Mouse (Mus musculus) midbrain, embryonic 15.5 days (tissue): ENCODE results near the gene Pafah2. TPM values are rescaled to one million over a fixed set of nuclear protein-coding genes. Genes with fewer than 3 reads are reported as not detected.

ENCODE experiments used
- ATAC-seq: fragments of 200-750 bp; cut with Nextera tagmentation; replicated peaks from 2 replicates; pipeline ENCODE4 v1.8.0; 2017; ENCODE audit warnings: moderate TSS enrichment
- H3K27ac ChIP-seq: fragments of 300-500 bp; sonication (generic); 2 replicates; pipeline ENCODE4 v1.5.1; 2015; ENCODE audit warnings: mild to moderate bottlenecking, inconsistent platforms
- H3K27me3 ChIP-seq: fragments of 300-500 bp; sonication (generic); replicated peaks from 2 replicates; pipeline ENCODE4 v1.6.1; 2015; ENCODE audit warnings: inconsistent platforms
- H3K36me3 ChIP-seq: fragments of 300-500 bp; sonication (generic); replicated peaks from 2 replicates; pipeline ENCODE4 v1.6.1; 2015; ENCODE audit warnings: inconsistent platforms
- H3K4me1 ChIP-seq: fragments of 300-500 bp; sonication (generic); 2 replicates; pipeline ENCODE4 v1.6.1; 2015; ENCODE audit warnings: inconsistent platforms
- H3K4me2 ChIP-seq: fragments of 300-500 bp; sonication (generic); 2 replicates; pipeline ENCODE4 v1.6.1; 2015; ENCODE audit warnings: inconsistent platforms, mild to moderate bottlenecking, moderate library complexity
- H3K4me3 ChIP-seq: fragments of 300-500 bp; sonication (generic); 2 replicates; pipeline ENCODE4 v1.5.1; 2015; ENCODE audit warnings: mild to moderate bottlenecking, inconsistent platforms
- H3K9ac ChIP-seq: fragments of 300-500 bp; sonication (generic); 2 replicates; pipeline ENCODE4 v1.6.1; 2015; ENCODE audit warnings: mild to moderate bottlenecking, inconsistent platforms
- H3K9me3 ChIP-seq: fragments of 300-500 bp; sonication (generic); 2 replicates; pipeline ENCODE4 v1.6.1; 2016; ENCODE audit warnings: inconsistent platforms
- WGBS: fragments of 180-500 bp; shearing (Covaris S2); methylation state at CpG from one replicate; pipeline ENCODE4 v1.1.7; 2015; ENCODE audit warnings: mixed read lengths; 5-methylcytosine and 5-hydroxymethylcytosine counted together
- polyA plus RNA-seq: library from polyadenylated mRNA; unstranded; fragments of >200 nt; fragmentation: Nextera tagmentation; extraction: Ambion mirVana; gene quantifications from 2 replicates; pipeline ENCODE4 v1.2.1, GENCODE M21; 2015

The Pafah2 gene
- 7.7 and 8.0 TPM in 2 replicates for polyA plus RNA-seq

DNA sequence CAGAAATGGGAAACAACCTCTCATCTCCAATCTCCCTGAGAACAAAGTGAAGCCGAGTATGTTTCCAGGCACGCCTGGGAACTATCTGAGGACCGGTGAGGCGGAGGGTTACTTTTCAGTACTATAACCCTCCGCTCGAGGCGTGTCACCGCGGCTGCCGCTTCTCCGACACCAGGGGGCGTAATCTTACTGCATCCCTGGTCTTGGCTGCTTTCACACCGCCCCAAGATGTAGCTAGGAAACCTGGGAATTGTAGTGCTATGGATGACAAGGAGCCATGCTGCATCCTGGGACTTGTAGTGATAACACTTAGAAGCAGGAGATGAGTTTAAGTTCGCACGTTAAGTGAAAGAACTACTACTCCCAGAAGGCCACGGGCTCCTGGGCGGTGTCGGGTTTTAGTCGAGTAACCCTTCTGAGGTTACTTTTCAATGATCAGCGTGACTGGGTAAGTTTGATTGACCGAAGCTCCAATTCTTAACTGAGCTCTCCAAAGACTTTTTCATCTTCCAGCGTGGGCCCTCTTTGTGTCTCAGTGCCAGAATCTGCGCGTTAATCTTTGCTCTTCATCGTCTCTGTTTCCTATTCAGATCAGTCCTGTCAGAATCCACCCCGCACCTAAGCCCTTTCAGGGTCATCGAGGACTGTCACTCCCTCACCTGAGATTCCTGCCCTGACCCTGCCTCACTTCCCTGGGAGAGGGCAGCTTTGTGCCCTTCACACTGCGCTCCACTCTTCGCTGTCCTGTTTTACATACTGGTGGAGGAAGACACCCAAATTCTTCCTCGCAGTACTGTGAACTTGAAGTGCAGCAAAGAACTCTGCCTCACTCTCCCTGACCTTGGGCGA, at the start of gene Pafah2:
Gene Pafah2 (plus strand): TSS at position 344 of the 849 bp plus-strand sequence.
- Histone ChIP-seq H3K9ac (peak within 1 kb of the TSS; percentile 58), H3K9me3 (no peaks in the 10 kb centered on the region), H3K4me1 (peaks cover 36% of the 10 kb centered on the region), H3K27ac (peak within 1 kb of the TSS; percentile 89), H3K36me3 (no peaks in the 10 kb centered on the region), H3K4me2 (peak within 1 kb of the TSS; percentile 90), H3K4me3 (peak within 1 kb of the TSS; percentile 51), H3K27me3 (no peaks in the 10 kb centered on the region)
- ATAC-seq: peak; percentile 97
- WGBS: under 1% methylated on average over 31 of the region's 31 CpGs

GRCm38 (mm10) chr4:134348078-134348477, 48.0 kb upstream of the Pafah2 start:
- 75% methylated on average over 11 of the region's 11 CpGs for WGBS
- Histone ChIP-seq H3K4me2 (no peak overlapping the region), H3K27ac (no peak overlapping the region), H3K36me3 (no peaks in the 10 kb centered on the region), H3K27me3 (peaks cover 25% of the 10 kb centered on the region), H3K4me1 (peaks cover 4% of the 10 kb centered on the region), H3K9ac (no peak overlapping the region), H3K9me3 (no peaks in the 10 kb centered on the region), H3K4me3 (no peak overlapping the region)
- no peak for ATAC-seq

GRCm38 (mm10) chr4:134348545-134348944, 47.6 kb upstream of the Pafah2 start:
- Histone ChIP-seq H3K36me3 (no peaks in the 10 kb centered on the region), H3K4me1 (no peaks in the 10 kb centered on the region), H3K27me3 (peaks cover 21% of the 10 kb centered on the region), H3K27ac (no peak overlapping the region), H3K4me3 (no peak overlapping the region), H3K9me3 (no peaks in the 10 kb centered on the region), H3K4me2 (no peak overlapping the region), H3K9ac (no peak overlapping the region)
- WGBS: 89% methylated on average over 5 of the region's 5 CpGs
- no peak for ATAC-seq

DNA sequence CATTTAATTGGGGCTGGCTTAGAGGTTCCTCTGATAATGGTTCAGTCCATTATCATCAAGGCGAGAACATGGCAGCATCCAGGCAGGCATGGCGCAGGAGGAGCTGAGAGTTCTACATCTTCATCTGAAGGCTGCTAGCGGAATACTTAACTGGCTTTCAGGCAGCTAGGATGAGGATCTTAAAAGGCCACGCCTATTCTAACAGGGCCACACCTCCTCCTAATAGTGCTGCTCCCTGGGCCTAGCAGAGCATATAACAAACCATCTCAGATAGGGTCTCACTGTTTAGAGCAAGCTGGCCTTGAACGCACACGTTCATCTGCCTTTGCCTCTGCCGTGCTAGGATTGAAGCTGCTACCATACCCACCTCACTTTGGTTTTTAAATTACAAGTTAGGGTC, 46.3 kb upstream of the Pafah2 start:
- Histone ChIP-seq H3K27ac (no peak overlapping the region), H3K4me1 (no peaks in the 10 kb centered on the region), H3K9me3 (no peaks in the 10 kb centered on the region), H3K9ac (no peak overlapping the region), H3K4me3 (no peak overlapping the region), H3K36me3 (no peaks in the 10 kb centered on the region), H3K27me3 (peaks cover 11% of the 10 kb centered on the region; the same call in 1 of the 2 replicates), H3K4me2 (no peak overlapping the region)
- 87% methylated on average over 7 of the region's 7 CpGs for WGBS
- no peak for ATAC-seq

- no peak overlapping the region for H3K4me3 ChIP-seq
- H3K9me3 ChIP-seq: no peaks in the 10 kb centered on the region
- ATAC-seq: no peak
- H3K9ac ChIP-seq: no peak overlapping the region
- H3K36me3 ChIP-seq: no peaks in the 10 kb centered on the region
- peaks cover 6% of the 10 kb centered on the region; the same call in 1 of the 2 replicates for H3K27me3 ChIP-seq
- WGBS: 85% methylated on average over 6 of the region's 6 CpGs
- no peak overlapping the region for H3K27ac ChIP-seq
- H3K4me2 ChIP-seq: no peak overlapping the region
- no peaks in the 10 kb centered on the region for H3K4me1 ChIP-seq
These were observed 45.5 kb upstream of the Pafah2 start for GRCm38 (mm10) chr4:134350641-134351040.

- Histone ChIP-seq H3K4me1 (no peaks in the 10 kb centered on the region), H3K4me2 (no peak overlapping the region), H3K9ac (no peak overlapping the region), H3K4me3 (no peak overlapping the region), H3K27ac (no peak overlapping the region), H3K36me3 (no peaks in the 10 kb centered on the region), H3K27me3 (0 out of 2 replicates have a peak, but pooled peaks cover under 1% of the 10 kb centered on the region), H3K9me3 (no peaks in the 10 kb centered on the region)
- WGBS: 49% methylated on average over 18 of the region's 18 CpGs
- no peak for ATAC-seq
These were observed 44.5 kb upstream of the Pafah2 start for GRCm38 (mm10) chr4:134351329-134352260.

GRCm38 (mm10) chr4:134352261-134352707, 43.8 kb upstream of the Pafah2 start:
- Histone ChIP-seq H3K4me3 (no peak overlapping the region), H3K4me2 (no peak overlapping the region), H3K36me3 (no peaks in the 10 kb centered on the region), H3K27me3 (no peaks in the 10 kb centered on the region), H3K9me3 (no peaks in the 10 kb centered on the region), H3K27ac (no peak overlapping the region), H3K4me1 (peaks cover 4% of the 10 kb centered on the region; the same call in 1 of the 2 replicates), H3K9ac (no peak overlapping the region)
- WGBS: 61% methylated on average over 12 of the region's 12 CpGs
- no peak for ATAC-seq

- no peak overlapping the region for H3K27ac ChIP-seq
- H3K36me3 ChIP-seq: no peaks in the 10 kb centered on the region
- 78% methylated on average over 7 of the region's 7 CpGs for WGBS
- H3K9ac ChIP-seq: no peak overlapping the region
- peaks cover 11% of the 10 kb centered on the region; the same call in 1 of the 2 replicates for H3K4me1 ChIP-seq
- H3K4me2 ChIP-seq: no peak overlapping the region
- ATAC-seq: no peak
- H3K27me3 ChIP-seq: no peaks in the 10 kb centered on the region
- no peak overlapping the region for H3K4me3 ChIP-seq
- H3K9me3 ChIP-seq: no peaks in the 10 kb centered on the region
These were observed 43.2 kb upstream of the Pafah2 start for GRCm38 (mm10) chr4:134352929-134353328.

DNA sequence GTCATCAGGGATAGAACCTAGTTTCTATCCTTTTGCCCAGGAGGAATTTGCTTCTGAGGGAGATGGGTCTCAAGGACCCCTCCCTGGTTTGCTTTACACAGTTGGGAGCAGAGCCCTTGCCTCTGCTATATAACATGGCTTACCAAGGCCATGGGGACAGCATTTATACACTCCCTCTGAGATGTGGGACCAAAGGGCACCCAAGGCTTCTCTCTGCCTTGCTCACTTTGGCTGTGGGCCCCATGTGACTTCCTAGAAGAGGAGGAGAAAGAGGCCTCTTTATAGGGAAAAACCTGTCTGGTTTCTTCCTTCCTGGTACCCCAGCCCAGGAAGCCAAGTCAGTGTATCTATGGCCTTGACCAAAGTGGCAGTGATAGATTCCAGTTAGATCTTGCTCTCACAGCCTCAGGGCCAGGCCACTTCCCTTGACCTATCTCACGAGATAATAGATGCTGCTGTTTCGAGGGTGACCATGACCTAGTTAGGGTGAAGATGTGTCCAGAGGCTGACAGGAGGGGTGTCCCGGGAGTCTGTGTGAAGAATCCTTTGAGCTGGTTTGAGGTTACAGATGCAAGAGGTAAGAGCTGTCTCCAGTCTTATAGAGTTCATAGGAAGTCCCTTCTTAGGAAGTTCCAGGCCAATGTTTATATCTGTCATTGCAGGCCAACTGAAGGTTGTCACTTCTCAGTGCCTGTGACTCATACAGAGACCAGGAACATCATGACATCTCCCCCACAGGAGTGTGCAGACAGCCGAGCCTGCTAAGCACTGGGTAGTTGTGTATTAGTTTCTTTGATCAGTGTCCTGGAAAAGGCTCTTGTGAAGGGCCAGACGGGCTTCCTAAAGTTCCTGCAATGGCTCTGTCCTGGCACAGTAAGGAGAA, 42.4 kb upstream of the Pafah2 start:
- H3K9me3 ChIP-seq: no peaks in the 10 kb centered on the region
- H3K4me2 ChIP-seq: no peak overlapping the region
- peaks cover 12% of the 10 kb centered on the region; the same call in 1 of the 2 replicates for H3K4me1 ChIP-seq
- ATAC-seq: no peak
- H3K4me3 ChIP-seq: no peak overlapping the region
- 59% methylated on average over 5 of the region's 5 CpGs for WGBS
- H3K27me3 ChIP-seq: no peaks in the 10 kb centered on the region
- H3K36me3 ChIP-seq: no peaks in the 10 kb centered on the region
- H3K27ac ChIP-seq: no peak overlapping the region
- no peak overlapping the region for H3K9ac ChIP-seq

- H3K9ac ChIP-seq: no peak overlapping the region
- H3K4me1 ChIP-seq: peaks cover 12% of the 10 kb centered on the region; the same call in 1 of the 2 replicates
- no peak overlapping the region for H3K4me2 ChIP-seq
- no peak for ATAC-seq
- 60% methylated on average over 16 of the region's 16 CpGs for WGBS
- H3K4me3 ChIP-seq: no peak overlapping the region
- H3K27ac ChIP-seq: no peak overlapping the region
- H3K27me3 ChIP-seq: no peaks in the 10 kb centered on the region
- no peaks in the 10 kb centered on the region for H3K36me3 ChIP-seq
- no peaks in the 10 kb centered on the region for H3K9me3 ChIP-seq
These were observed 40.2 kb upstream of the Pafah2 start for GRCm38 (mm10) chr4:134355841-134356452.
